Comparison of ENCODE assay signal across 23 mouse cellular contexts in the genomic region with DNA sequence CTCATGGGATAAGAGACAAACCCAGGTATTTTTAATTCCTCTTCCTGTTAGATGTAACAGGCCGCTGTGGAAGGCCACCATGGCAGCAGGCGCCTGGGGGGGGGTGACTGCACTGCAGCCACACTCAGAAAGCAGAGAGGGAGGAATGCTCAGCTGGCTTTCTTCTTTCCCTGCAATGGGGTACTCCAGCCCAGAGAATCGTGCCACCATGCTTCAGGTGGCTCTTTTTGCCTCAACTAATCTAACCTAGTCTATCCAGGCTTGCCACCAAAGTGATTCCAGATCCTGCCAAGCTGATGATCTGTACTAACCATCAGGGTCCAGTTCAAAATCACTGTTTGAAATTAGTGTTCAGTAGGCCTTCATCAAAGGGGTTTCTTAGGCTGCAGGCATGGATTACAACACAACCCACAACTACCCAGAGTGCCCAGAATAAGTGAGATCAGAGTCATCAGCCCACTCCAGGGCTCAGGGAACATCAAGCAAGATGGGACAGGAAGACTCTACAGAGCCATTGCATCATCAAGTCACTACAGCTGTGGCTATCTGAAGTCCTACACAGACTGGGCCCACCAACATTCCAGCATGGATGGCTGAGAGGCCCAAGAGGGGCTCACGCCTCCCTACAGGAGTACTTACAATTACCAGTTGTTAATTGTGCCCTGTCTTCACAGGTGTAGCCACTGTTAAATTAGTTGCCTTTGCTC. TPM values are rescaled to one million over a fixed set of nuclear protein-coding genes. Genes with fewer than 3 reads are reported as not detected.
DNase-seq lines count a peak whose midpoint lies in the region; ATAC-seq lines count a peak whose summit lies in the region.
"Had no signal": no experiment of that assay in that cellular context is flagged by ENCODE, and none has a peak within 500 bp of the region (broad histone marks: within the 10 kb centered on the region; RNA-seq: fewer than 3 reads in every experiment).

No protein-coding gene starts in this region.

- H3K4me2 ChIP-seq in heart, embryonic 15.5 days: no peak overlapping the region
- H3K4me2 ChIP-seq in midbrain, embryonic 11.5 days: no peak overlapping the region
- H3K4me2 ChIP-seq in midbrain, embryonic 13.5 days (replicated peaks): no peak overlapping the region
- H3K4me2 ChIP-seq: embryonic facial prominence, embryonic 15.5 days; forebrain, embryonic 15.5 days; hindbrain, embryonic 13.5 days; kidney, embryonic 15.5 days had no signal

- H3K36me3 ChIP-seq in heart, embryonic 10.5 days: 0 out of 2 replicates have a peak, but pooled peaks cover 8% of the 10 kb centered on the region
- no peaks in the 10 kb centered on the region for H3K36me3 ChIP-seq in heart, embryonic 15.5 days
- no peaks in the 10 kb centered on the region for H3K36me3 ChIP-seq in midbrain, embryonic 11.5 days (ENCODE audit: control insufficient read depth, insufficient read depth, low read length)
- no peaks in the 10 kb centered on the region for H3K36me3 ChIP-seq in midbrain, embryonic 13.5 days
- no peaks in the 10 kb centered on the region for H3K36me3 ChIP-seq in splenic B cell, adult 2 months (ENCODE audit: control insufficient read depth, insufficient read depth, low read length, poor library complexity, severe bottlenecking)
- H3K36me3 ChIP-seq: embryonic facial prominence, embryonic 15.5 days; forebrain, embryonic 15.5 days; hindbrain, embryonic 13.5 days had no signal

- H3K4me3 ChIP-seq in heart, embryonic 10.5 days: no peak overlapping the region
- no peak overlapping the region for H3K4me3 ChIP-seq in heart, embryonic 15.5 days
- H3K4me3 ChIP-seq in midbrain, embryonic 11.5 days (ENCODE audit: low read depth, low read length): no peak overlapping the region
- no peak overlapping the region for H3K4me3 ChIP-seq in midbrain, embryonic 13.5 days (replicated peaks)
- H3K4me3 ChIP-seq: embryonic facial prominence, embryonic 15.5 days; erythroblast, embryonic 14.5 days; forebrain, embryonic 15.5 days; hindbrain, embryonic 13.5 days; kidney, embryonic 15.5 days had no signal

- intact Hi-C loops in heart, postnatal 25 days (cut with DNase I): no loop called here
- intact Hi-C loops in heart, postnatal 36 days (cut with DNase I): no loop called here

- DNase-seq in heart, embryonic 10.5 days (ENCODE audit: low spot score): no peak
- DNase-seq in heart, postnatal 25 days (ENCODE audit: low spot score): no peak
- no peak for DNase-seq in heart, postnatal 36 days
- peak; percentile 73 for DNase-seq in midbrain, embryonic 11.5 days (ENCODE audit: low spot score, missing footprints)
- peak; percentile 6 for DNase-seq in splenic B cell, adult 2 months (ENCODE audit: low read depth, low spot score)
- DNase-seq: adrenal gland, adult 8-10 months; adrenal gland, postnatal 36 days; cerebellum, adult 2 months; cerebellum, postnatal 10 days; embryo, embryonic 11 days; gastrocnemius, postnatal 10 days; kidney, adult 2 months had no signal

- H3K27ac ChIP-seq in heart, embryonic 10.5 days: peak overlapping the region; percentile 69; the same call in 1 of the 2 replicates
- H3K27ac ChIP-seq in heart, embryonic 15.5 days: peak overlapping the region; percentile 86
- H3K27ac ChIP-seq in midbrain, embryonic 11.5 days (ENCODE audit: low read depth, low read length): no peak overlapping the region
- no peak overlapping the region for H3K27ac ChIP-seq in midbrain, embryonic 13.5 days
- H3K27ac ChIP-seq: embryonic facial prominence, embryonic 15.5 days; forebrain, embryonic 15.5 days; hindbrain, embryonic 13.5 days; hindbrain, postnatal 0 days; kidney, embryonic 15.5 days had no signal

- WGBS in heart, embryonic 10.5 days: 74% methylated on average over 4 of the region's 4 CpGs
- WGBS in heart, embryonic 15.5 days: 72% methylated on average over 4 of the region's 4 CpGs
- WGBS in midbrain, embryonic 11.5 days: 89% methylated on average over 4 of the region's 4 CpGs
- WGBS in midbrain, embryonic 13.5 days: 90% methylated on average over 4 of the region's 4 CpGs

- no peak for ATAC-seq in heart, embryonic 15.5 days (replicated peaks; ENCODE audit: insufficient number of reproducible peaks, insufficient read depth, low FRiP score, low read depth)
- ATAC-seq in midbrain, embryonic 11.5 days (ENCODE audit: low FRiP score): no peak
- ATAC-seq in midbrain, embryonic 13.5 days: no peak
- no peak for ATAC-seq in activated CD4-positive, CD25-positive, alpha-beta regulatory T cell, adult 4 months
- ATAC-seq: forebrain, embryonic 15.5 days; hindbrain, postnatal 0 days; Patski had no signal

- no peak overlapping the region for H3K9ac ChIP-seq in heart, embryonic 15.5 days
- H3K9ac ChIP-seq in midbrain, embryonic 11.5 days (ENCODE audit: low read length): no peak overlapping the region
- H3K9ac ChIP-seq in midbrain, embryonic 13.5 days (replicated peaks): no peak overlapping the region
- H3K9ac ChIP-seq: embryonic facial prominence, embryonic 15.5 days; forebrain, embryonic 15.5 days; hindbrain, embryonic 13.5 days; kidney, embryonic 15.5 days had no signal

- H3K27me3 ChIP-seq in heart, embryonic 10.5 days (ENCODE audit: insufficient read depth, poor library complexity, severe bottlenecking): no peaks in the 10 kb centered on the region
- H3K27me3 ChIP-seq in heart, embryonic 15.5 days: no peaks in the 10 kb centered on the region
- no peaks in the 10 kb centered on the region for H3K27me3 ChIP-seq in midbrain, embryonic 11.5 days (ENCODE audit: control insufficient read depth, insufficient read depth, low read length)
- H3K27me3 ChIP-seq in midbrain, embryonic 13.5 days: no peaks in the 10 kb centered on the region
- H3K27me3 ChIP-seq in splenic B cell, adult 2 months (ENCODE audit: control insufficient read depth, insufficient read depth, low read length, poor library complexity, severe bottlenecking): no peaks in the 10 kb centered on the region; the same call in 1 of the 2 replicates
- H3K27me3 ChIP-seq: CH12.LX; embryonic facial prominence, embryonic 15.5 days; forebrain, embryonic 15.5 days; hindbrain, embryonic 13.5 days; kidney, embryonic 15.5 days; Patski had no signal

- peaks cover 53% of the 10 kb centered on the region for H3K4me1 ChIP-seq in heart, embryonic 10.5 days
- peaks cover 53% of the 10 kb centered on the region for H3K4me1 ChIP-seq in heart, embryonic 15.5 days (replicated peaks)
- no peaks in the 10 kb centered on the region for H3K4me1 ChIP-seq in midbrain, embryonic 11.5 days (ENCODE audit: control insufficient read depth, insufficient read depth, low read length)
- peaks cover 34% of the 10 kb centered on the region for H3K4me1 ChIP-seq in midbrain, embryonic 13.5 days (replicated peaks)

- H3K9me3 ChIP-seq in heart, embryonic 10.5 days: no peaks in the 10 kb centered on the region
- H3K9me3 ChIP-seq in heart, embryonic 15.5 days (replicated peaks): no peaks in the 10 kb centered on the region
- no peaks in the 10 kb centered on the region for H3K9me3 ChIP-seq in midbrain, embryonic 11.5 days (ENCODE audit: control insufficient read depth, low read length)
- H3K9me3 ChIP-seq in midbrain, embryonic 13.5 days: no peaks in the 10 kb centered on the region
- H3K9me3 ChIP-seq: embryonic facial prominence, embryonic 15.5 days; forebrain, embryonic 15.5 days; hindbrain, embryonic 13.5 days; kidney, embryonic 15.5 days had no signal

RNA-seq across cellular contexts. Expression of a gene that starts 35.2 kb away (rescaled TPM):
- polyA plus RNA-seq in heart, embryonic 10.5 days (2016; fragmentation: Nextera tagmentation; extraction: Ambion mirVana): 8.8 and 9.4 TPM in 2 replicates
- total RNA-seq in heart, postnatal 25 days (2021): 10 to 100 TPM; 32.0 to 33.8 TPM
- 8.5 and 11.4 TPM in 2 replicates for polyA plus RNA-seq in heart, embryonic 15.5 days (2015; fragmentation: Nextera tagmentation; extraction: Ambion mirVana)
- 10 to 100 TPM; 32.4 to 32.8 TPM for total RNA-seq in heart, postnatal 36 days (2021)
- 22.3 and 24.7 TPM in 2 replicates for polyA plus RNA-seq in midbrain, embryonic 11.5 days (2014; fragmentation: Nextera tagmentation; extraction: Ambion mirVana)
- 21.4 TPM in 2 replicates for polyA plus RNA-seq in midbrain, embryonic 13.5 days (2015; fragmentation: Nextera tagmentation; extraction: Ambion mirVana)
- polyA plus RNA-seq in activated CD4-positive, CD25-positive, alpha-beta regulatory T cell, adult 4 months (2017; shearing (Covaris generic)): 1 to 10 TPM; 7.4 to 9.2 TPM

Comparison
In these comparisons a context has a peak if more than half of its experiments do, and no peak if none do; other contexts are left out.
1. DNase-seq: peak in midbrain, embryonic 11.5 days (single experiment) and splenic B cell, adult 2 months (single experiment); none in heart, embryonic 10.5 days (single experiment), heart, postnatal 25 days (single experiment) and heart, postnatal 36 days (0 of 2).
2. H3K27ac ChIP-seq: peak in heart, embryonic 10.5 days (single experiment) and heart, embryonic 15.5 days (single experiment); none in midbrain, embryonic 11.5 days (single experiment) and midbrain, embryonic 13.5 days (single experiment).